Comparison of ENCODE assay signal across 21 mouse cellular contexts in the genomic region with DNA sequence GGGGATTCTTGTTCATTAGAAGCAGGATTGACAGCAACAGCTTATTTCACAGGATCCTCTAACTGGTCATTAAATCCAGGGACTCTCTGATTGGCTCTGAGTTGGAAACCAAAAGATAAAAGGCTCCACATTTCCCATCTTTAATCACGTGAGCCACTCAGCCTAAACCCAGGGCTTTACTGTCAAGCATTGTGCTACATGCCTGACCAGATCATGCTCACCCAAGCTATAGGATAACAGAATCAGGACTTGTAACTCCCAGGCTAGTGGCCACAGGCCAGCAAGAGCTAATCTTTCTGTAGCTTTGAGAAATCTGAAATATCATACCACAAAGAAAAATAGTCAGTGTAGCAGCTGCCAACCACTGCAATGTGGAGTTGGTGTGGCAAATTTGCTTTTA.
A peak's percentile ranks its signal among the peaks of the same experiment; 100 is the strongest.
DNase-seq lines count a peak whose midpoint lies in the region; ATAC-seq and TF ChIP-seq lines count a peak whose summit lies in the region.
"Had no signal": no experiment of that assay in that cellular context is flagged by ENCODE, and none has a peak within 500 bp of the region (broad histone marks: within the 10 kb centered on the region; RNA-seq: fewer than 3 reads in every experiment).

No protein-coding gene starts in this region.

- H3ac ChIP-seq in C2C12 (ENCODE audit: control insufficient read depth, insufficient read length, low read depth): no peak overlapping the region

- ATAC-seq in embryonic facial prominence, embryonic 14.5 days (ENCODE audit: low read depth): peak; percentile 89
- ATAC-seq in limb, embryonic 12.5 days (ENCODE audit: insufficient number of reproducible peaks, insufficient read depth, low FRiP score, low TSS enrichment, low read depth): no peak
- ATAC-seq: forebrain, embryonic 13.5 days; forebrain, embryonic 15.5 days; forebrain, postnatal 0 days had no signal

- no peaks in the 10 kb centered on the region for H3K36me3 ChIP-seq in embryonic facial prominence, embryonic 14.5 days (ENCODE audit: control insufficient read depth, insufficient read depth, low read length)
- H3K36me3 ChIP-seq in embryonic facial prominence, embryonic 10.5 days (replicated peaks): no peaks in the 10 kb centered on the region
- H3K36me3 ChIP-seq in limb, embryonic 12.5 days: no peaks in the 10 kb centered on the region
- H3K36me3 ChIP-seq in limb, embryonic 10.5 days: no peaks in the 10 kb centered on the region
- H3K36me3 ChIP-seq in C2C12 (ENCODE audit: control insufficient read depth, insufficient read depth): no peaks in the 10 kb centered on the region
- H3K36me3 ChIP-seq: embryonic facial prominence, embryonic 13.5 days; forebrain, embryonic 15.5 days had no signal

- no peaks in the 10 kb centered on the region for H3K27me3 ChIP-seq in embryonic facial prominence, embryonic 14.5 days (replicated peaks; ENCODE audit: control insufficient read depth, insufficient read depth, low read length)
- H3K27me3 ChIP-seq in embryonic facial prominence, embryonic 10.5 days (replicated peaks; ENCODE audit: low read depth, poor library complexity, severe bottlenecking): no peaks in the 10 kb centered on the region
- H3K27me3 ChIP-seq in limb, embryonic 12.5 days: no peaks in the 10 kb centered on the region
- no peaks in the 10 kb centered on the region for H3K27me3 ChIP-seq in limb, embryonic 10.5 days (ENCODE audit: low read depth, poor library complexity, severe bottlenecking)
- no peaks in the 10 kb centered on the region for H3K27me3 ChIP-seq in C2C12 (ENCODE audit: control insufficient read depth, insufficient read depth, insufficient read length)
- H3K27me3 ChIP-seq: embryonic facial prominence, embryonic 13.5 days; forebrain, embryonic 13.5 days; forebrain, embryonic 15.5 days had no signal

- no peak overlapping the region for H3K4me3 ChIP-seq in embryonic facial prominence, embryonic 14.5 days (ENCODE audit: low read depth, low read length)
- H3K4me3 ChIP-seq in embryonic facial prominence, embryonic 10.5 days: no peak overlapping the region
- no peak overlapping the region for H3K4me3 ChIP-seq in limb, embryonic 12.5 days (replicated peaks)
- H3K4me3 ChIP-seq in limb, embryonic 10.5 days: no peak overlapping the region
- H3K4me3 ChIP-seq in C2C12 (ENCODE audit: insufficient read depth, poor library complexity, severe bottlenecking): no peak overlapping the region
- H3K4me3 ChIP-seq: embryonic facial prominence, embryonic 13.5 days; forebrain, embryonic 13.5 days; forebrain, embryonic 15.5 days had no signal

- WGBS in embryonic facial prominence, embryonic 14.5 days: 38% methylated on average over 1 of the region's 1 CpGs
- 44% methylated on average over 1 of the region's 1 CpGs for WGBS in embryonic facial prominence, embryonic 10.5 days
- WGBS in limb, embryonic 12.5 days: 15% methylated on average over 1 of the region's 1 CpGs
- WGBS in limb, embryonic 10.5 days: 39% methylated on average over 1 of the region's 1 CpGs

- H3K9me3 ChIP-seq in embryonic facial prominence, embryonic 14.5 days (ENCODE audit: control insufficient read depth, low read length): no peaks in the 10 kb centered on the region
- H3K9me3 ChIP-seq in embryonic facial prominence, embryonic 10.5 days: no peaks in the 10 kb centered on the region
- H3K9me3 ChIP-seq in limb, embryonic 12.5 days: no peaks in the 10 kb centered on the region
- H3K9me3 ChIP-seq in limb, embryonic 10.5 days (replicated peaks): no peaks in the 10 kb centered on the region
- H3K9me3 ChIP-seq: embryonic facial prominence, embryonic 13.5 days; forebrain, embryonic 13.5 days; forebrain, embryonic 15.5 days had no signal

- no peak overlapping the region for H3K27ac ChIP-seq in embryonic facial prominence, embryonic 14.5 days (replicated peaks; ENCODE audit: low read depth, low read length)
- H3K27ac ChIP-seq in embryonic facial prominence, embryonic 10.5 days (replicated peaks): no peak overlapping the region
- 0 out of 2 replicates have a peak overlapping the region, but pooled peaks have one; percentile 18 for H3K27ac ChIP-seq in limb, embryonic 12.5 days
- no peak overlapping the region for H3K27ac ChIP-seq in limb, embryonic 10.5 days
- H3K27ac ChIP-seq: embryonic facial prominence, embryonic 13.5 days; forebrain, embryonic 13.5 days; forebrain, embryonic 15.5 days had no signal

- peak; percentile 69 for DNase-seq in embryonic facial prominence, embryonic 14.5 days (ENCODE audit: low spot score)
- DNase-seq in embryonic facial prominence, embryonic 10.5 days (ENCODE audit: low spot score): no peak
- DNase-seq in limb, embryonic 10.5 days (ENCODE audit: low spot score): no peak
- DNase-seq in embryo, embryonic 9.5 days (ENCODE audit: extremely low spot score): no peak
- DNase-seq: adrenal gland, adult 2 months; adrenal gland, postnatal 10 days; adrenal gland, postnatal 25 days; B cell, adult 2 months; cerebellum, adult 11 months; cerebellum, adult 18-20 months; cerebellum, adult 8-10 months; cerebellum, adult 9-11 months; cerebellum, postnatal 14 days; cerebellum, postnatal 36 days; embryo, embryonic 11 days; forebrain, postnatal 0 days had no signal

- no peak for TF ChIP-seq CTCF in C2C12 (IDR thresholded peaks at IDR 0.05; ENCODE audit: control insufficient read depth, insufficient read depth, insufficient read length)

- H3K79me2 ChIP-seq in C2C12 (ENCODE audit: control insufficient read depth, insufficient read depth): no peaks in the 10 kb centered on the region

- no peak overlapping the region for H3K9ac ChIP-seq in embryonic facial prominence, embryonic 14.5 days (ENCODE audit: low read depth, low read length)
- H3K9ac ChIP-seq in limb, embryonic 12.5 days (replicated peaks): no peak overlapping the region
- H3K9ac ChIP-seq: embryonic facial prominence, embryonic 13.5 days; forebrain, embryonic 13.5 days; forebrain, embryonic 15.5 days; forebrain, postnatal 0 days had no signal

- H3K79me3 ChIP-seq in C2C12 (ENCODE audit: low read depth): no peaks in the 10 kb centered on the region

- no peak overlapping the region for H3K4me2 ChIP-seq in embryonic facial prominence, embryonic 14.5 days (ENCODE audit: low read depth, low read length)
- H3K4me2 ChIP-seq in limb, embryonic 12.5 days: no peak overlapping the region
- H3K4me2 ChIP-seq: embryonic facial prominence, embryonic 13.5 days; forebrain, embryonic 13.5 days; forebrain, embryonic 15.5 days had no signal

- H3K4me1 ChIP-seq in embryonic facial prominence, embryonic 14.5 days (ENCODE audit: control insufficient read depth, insufficient read depth, low read length): no peaks in the 10 kb centered on the region
- peaks cover 5% of the 10 kb centered on the region; the same call in 1 of the 2 replicates for H3K4me1 ChIP-seq in embryonic facial prominence, embryonic 10.5 days
- peaks cover 4% of the 10 kb centered on the region for H3K4me1 ChIP-seq in limb, embryonic 12.5 days (replicated peaks)
- peaks cover 2% of the 10 kb centered on the region; the same call in 1 of the 2 replicates for H3K4me1 ChIP-seq in limb, embryonic 10.5 days
- H3K4me1 ChIP-seq: embryonic facial prominence, embryonic 13.5 days; forebrain, embryonic 13.5 days had no signal

TF ChIP-seq in C2C12, 6 proteins besides CTCF, POLR2A, EP300 and RAD21:
- no peak for TF ChIP-seq MYOG (IDR thresholded peaks at IDR 0.05; ENCODE audit: control insufficient read depth, extremely low read depth, insufficient read length)
- TF ChIP-seq MAX (IDR thresholded peaks at IDR 0.05): no peak
- peak; percentile 29 for TF ChIP-seq USF1 (IDR thresholded peaks at IDR 0.05; ENCODE audit: low read depth)
